Mouse (Mus musculus): ENCODE results near the gene Slc2a4. TPM values are rescaled to one million over a fixed set of nuclear protein-coding genes. Genes with fewer than 3 reads are reported as not detected.

The Slc2a4 gene
- polyA plus RNA-seq, 1 experiment: 6.2 TPM

DNA sequence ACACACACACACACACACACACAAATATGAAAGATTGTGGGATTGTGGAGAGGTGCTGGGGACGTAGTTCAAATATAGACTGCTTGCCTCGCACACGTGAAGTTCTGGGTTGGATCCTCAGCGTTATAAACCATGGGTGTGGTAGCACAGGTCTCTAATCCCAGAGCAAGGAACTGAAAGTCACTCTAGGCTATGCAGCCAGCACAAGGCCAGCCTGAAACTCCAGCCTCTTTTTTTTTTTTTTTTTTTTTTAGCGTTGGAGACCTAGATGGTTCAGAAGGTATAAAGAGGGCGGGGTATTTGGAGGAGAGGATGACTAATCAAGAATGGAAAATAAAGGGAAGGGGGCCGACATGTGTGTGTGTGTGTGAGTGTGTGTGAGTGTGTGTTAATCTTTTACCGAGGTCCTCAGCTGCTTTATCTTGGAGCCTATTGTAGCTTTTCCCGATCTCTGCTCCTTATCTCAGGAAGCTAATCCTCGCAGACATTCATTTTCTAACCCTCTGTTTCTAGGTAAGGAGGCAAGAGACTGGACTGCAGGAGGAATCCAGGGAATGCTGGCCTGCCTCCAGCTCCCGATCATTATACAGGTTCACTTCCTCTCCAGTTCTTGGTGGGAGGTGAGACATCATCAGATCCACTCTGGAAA is 5.4 kb upstream of the Slc2a4 start:
- Histone ChIP-seq H3K4me1 (ENCODE audit: control insufficient read depth, insufficient read depth, insufficient read length) (peaks cover 4% of the 10 kb centered on the region; the same call in 1 of the 2 replicates), H3K4me3 (ENCODE audit: extremely low read depth, insufficient read depth, insufficient read length) (no peak overlapping the region), H3K27ac (ENCODE audit: insufficient read depth, low read length) (no peak overlapping the region), H3K27me3 (ENCODE audit: control insufficient read depth, insufficient read depth, low read length) (peaks cover 2% of the 10 kb centered on the region), H3K36me3 (ENCODE audit: control insufficient read depth, insufficient read depth, low read length) (no peaks in the 10 kb centered on the region)
- DNase-seq (ENCODE audit: low read depth in 1 of 2, low spot score in 2 of 2): no peak
- WGBS: 58% methylated on average over 11 of the region's 11 CpGs
- TF ChIP-seq CTCF (IDR thresholded peaks at IDR 0.05; ENCODE audit: extremely low read depth, insufficient read depth, insufficient read length, insufficient replicate concordance) (no peak), POLR2A (IDR thresholded peaks at IDR 0.05; ENCODE audit: low read depth, low read length) (no peak)

GRCm38 (mm10) chr11:69952274-69952673 is 4.3 kb upstream of the Slc2a4 start:
- no peak overlapping the region for H3K4me3 ChIP-seq (ENCODE audit: extremely low read depth, insufficient read depth, insufficient read length)
- no peak overlapping the region for H3K27ac ChIP-seq (ENCODE audit: insufficient read depth, low read length)
- WGBS: 59% methylated on average over 1 of the region's 1 CpGs
- no peaks in the 10 kb centered on the region for H3K36me3 ChIP-seq (ENCODE audit: control insufficient read depth, insufficient read depth, low read length)
- H3K4me1 ChIP-seq (ENCODE audit: control insufficient read depth, insufficient read depth, insufficient read length): peaks cover 4% of the 10 kb centered on the region; the same call in 1 of the 2 replicates
- H3K27me3 ChIP-seq (ENCODE audit: control insufficient read depth, insufficient read depth, low read length): peaks cover 4% of the 10 kb centered on the region
- TF ChIP-seq CTCF (IDR thresholded peaks at IDR 0.05; ENCODE audit: extremely low read depth, insufficient read depth, insufficient read length, insufficient replicate concordance) (no peak), POLR2A (IDR thresholded peaks at IDR 0.05; ENCODE audit: low read depth, low read length) (no peak)
- DNase-seq (ENCODE audit: low read depth in 1 of 2, low spot score in 2 of 2): no peak

- Histone ChIP-seq H3K4me1 (ENCODE audit: control insufficient read depth, insufficient read depth, insufficient read length) (peaks cover 4% of the 10 kb centered on the region; the same call in 1 of the 2 replicates), H3K27me3 (ENCODE audit: control insufficient read depth, insufficient read depth, low read length) (peaks cover 4% of the 10 kb centered on the region), H3K4me3 (ENCODE audit: extremely low read depth, insufficient read depth, insufficient read length) (no peak overlapping the region), H3K27ac (ENCODE audit: insufficient read depth, low read length) (no peak overlapping the region), H3K36me3 (ENCODE audit: control insufficient read depth, insufficient read depth, low read length) (no peaks in the 10 kb centered on the region)
- DNase-seq (ENCODE audit: low read depth in 1 of 2, low spot score in 2 of 2): no peak
- TF ChIP-seq POLR2A (IDR thresholded peaks at IDR 0.05; ENCODE audit: low read depth, low read length) (no peak), CTCF (IDR thresholded peaks at IDR 0.05; ENCODE audit: extremely low read depth, insufficient read depth, insufficient read length, insufficient replicate concordance) (peak; percentile 5; the same call in 1 of the 2 replicates)
- WGBS: 49% methylated on average over 4 of the region's 4 CpGs
Measured at GRCm38 (mm10) chr11:69950807-69951459, 2.9 kb upstream of the Slc2a4 start.

DNA sequence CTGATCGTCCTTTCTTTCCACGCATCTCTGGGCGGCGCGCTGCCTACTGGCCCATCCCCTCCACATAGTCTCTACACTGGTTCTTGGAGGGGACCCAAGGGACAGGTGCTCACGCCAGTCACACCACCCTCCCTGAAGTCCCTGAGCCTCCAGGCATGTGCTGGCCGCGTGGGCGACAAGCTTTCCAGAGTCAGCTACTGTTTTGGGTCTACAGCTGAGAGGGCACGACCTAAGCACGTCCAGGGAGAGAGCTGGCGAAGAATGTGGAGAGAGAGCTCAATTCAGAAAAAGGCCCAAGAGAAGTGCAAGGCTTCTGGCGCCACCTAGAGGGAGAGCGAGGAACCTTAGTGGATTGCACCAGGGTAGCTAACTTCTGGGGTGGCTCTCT is 769 bp upstream of the Slc2a4 start:
- DNase-seq (ENCODE audit: low read depth in 1 of 2, low spot score in 2 of 2): peak; percentile 73 to 80
- H3K27ac ChIP-seq (ENCODE audit: insufficient read depth, low read length): no peak overlapping the region
- peak overlapping the region; percentile 5; the same call in 1 of the 2 replicates for H3K4me3 ChIP-seq (ENCODE audit: extremely low read depth, insufficient read depth, insufficient read length)
- H3K27me3 ChIP-seq (ENCODE audit: control insufficient read depth, insufficient read depth, low read length): peaks cover 2% of the 10 kb centered on the region; the same call in 1 of the 2 replicates
- peaks cover 4% of the 10 kb centered on the region; the same call in 1 of the 2 replicates for H3K4me1 ChIP-seq (ENCODE audit: control insufficient read depth, insufficient read depth, insufficient read length)
- TF ChIP-seq CTCF (IDR thresholded peaks at IDR 0.05; ENCODE audit: extremely low read depth, insufficient read depth, insufficient read length, insufficient replicate concordance): peak; percentile 95
- TF ChIP-seq POLR2A (IDR thresholded peaks at IDR 0.05; ENCODE audit: low read depth, low read length): no peak
- 1% methylated on average over 14 of the region's 14 CpGs for WGBS
- no peaks in the 10 kb centered on the region for H3K36me3 ChIP-seq (ENCODE audit: control insufficient read depth, insufficient read depth, low read length)

DNA sequence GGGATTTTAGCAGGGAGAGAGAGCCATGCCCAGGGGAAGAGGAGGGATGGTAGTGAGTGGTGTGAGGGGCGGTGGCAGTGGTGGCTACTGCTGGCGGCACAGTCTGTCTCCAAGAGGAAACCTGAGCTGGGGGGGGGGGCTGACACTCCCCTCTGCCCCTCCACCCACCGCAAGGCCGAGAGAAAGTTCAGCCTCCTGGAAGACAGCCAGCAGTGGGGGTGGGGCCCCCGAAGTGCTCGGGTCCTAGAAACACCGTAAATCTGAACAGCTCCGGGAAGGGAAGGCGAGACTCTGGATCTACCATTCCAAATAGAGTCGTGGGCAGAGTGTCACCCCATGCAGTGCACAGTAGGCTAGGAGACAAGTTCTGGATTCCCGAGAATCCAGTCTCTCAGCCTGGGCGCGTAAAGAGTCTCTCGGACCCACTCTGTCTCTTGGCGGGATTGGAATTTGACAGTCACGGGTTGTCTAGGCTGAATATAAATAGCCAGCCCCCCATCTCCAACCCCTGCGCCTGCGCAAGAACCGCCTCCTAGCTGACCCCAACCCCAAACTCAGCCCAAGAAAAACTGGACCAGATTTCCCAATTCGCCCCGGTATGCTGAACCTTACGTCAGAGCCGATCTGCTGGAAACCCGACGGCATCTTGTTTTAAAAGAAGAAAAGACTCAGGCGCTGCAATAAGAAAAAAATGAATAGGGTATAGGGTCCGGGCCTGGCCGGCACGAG is 487 bp downstream of the Slc2a4 start:
- DNase-seq (ENCODE audit: low read depth in 1 of 2, low spot score in 2 of 2): no peak
- no peak for TF ChIP-seq POLR2A (IDR thresholded peaks at IDR 0.05; ENCODE audit: low read depth, low read length)
- TF ChIP-seq CTCF (IDR thresholded peaks at IDR 0.05; ENCODE audit: extremely low read depth, insufficient read depth, insufficient read length, insufficient replicate concordance): no peak
- Histone ChIP-seq H3K36me3 (ENCODE audit: control insufficient read depth, insufficient read depth, low read length) (no peaks in the 10 kb centered on the region), H3K4me1 (ENCODE audit: control insufficient read depth, insufficient read depth, insufficient read length) (peaks cover 4% of the 10 kb centered on the region; the same call in 1 of the 2 replicates), H3K27ac (ENCODE audit: insufficient read depth, low read length) (no peak overlapping the region; the same call in 1 of the 2 replicates), H3K4me3 (ENCODE audit: extremely low read depth, insufficient read depth, insufficient read length) (peak overlapping the region; percentile 35; the same call in 1 of the 2 replicates), H3K27me3 (ENCODE audit: control insufficient read depth, insufficient read depth, low read length) (peaks cover 2% of the 10 kb centered on the region; the same call in 1 of the 2 replicates)
- 26% methylated on average over 29 of the region's 29 CpGs for WGBS

DNA sequence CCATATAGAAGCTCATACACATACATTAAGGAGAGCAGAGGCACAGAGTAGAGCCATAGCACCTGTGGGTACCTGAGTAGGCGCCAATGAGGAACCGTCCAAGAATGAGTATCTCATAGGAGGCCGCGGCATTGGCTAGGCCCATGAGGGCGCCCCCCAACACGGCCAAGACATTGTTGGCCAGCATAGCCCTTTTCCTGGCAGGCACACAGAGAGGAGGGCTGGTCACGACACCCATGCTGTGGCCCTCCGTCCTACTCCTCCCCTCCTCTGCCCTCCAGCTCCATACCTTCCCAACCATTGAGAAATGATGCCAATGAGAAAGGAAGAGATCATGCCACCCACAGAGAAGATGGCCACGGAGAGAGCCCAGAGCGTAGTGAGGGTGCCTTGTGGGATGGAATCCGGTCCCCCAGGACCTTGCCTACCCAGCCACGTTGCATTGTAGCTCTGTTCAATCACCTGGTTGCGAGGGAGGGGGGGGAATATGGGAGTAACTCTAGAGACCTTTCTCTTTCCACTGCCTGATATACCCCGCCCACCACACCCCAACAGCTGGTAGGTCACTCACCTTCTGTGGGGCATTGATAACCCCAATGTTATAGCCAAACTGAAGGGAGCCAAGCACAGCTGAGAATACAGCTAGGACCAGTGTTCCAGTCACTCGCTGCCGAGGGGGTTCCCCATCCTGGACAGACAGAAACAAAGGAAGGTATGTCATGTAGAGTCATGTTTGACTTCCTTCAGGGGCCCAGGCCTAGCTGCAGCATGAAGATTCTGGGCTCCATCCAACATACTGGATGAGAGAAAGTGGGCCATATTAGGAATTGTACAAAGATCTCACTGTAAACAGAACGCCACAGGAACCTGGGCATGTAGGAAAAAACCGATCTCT is 1.7 kb downstream of the Slc2a4 start:
- DNase-seq (ENCODE audit: low read depth in 1 of 2, low spot score in 2 of 2): no peak
- Histone ChIP-seq H3K27me3 (ENCODE audit: control insufficient read depth, insufficient read depth, low read length) (peaks cover 2% of the 10 kb centered on the region; the same call in 1 of the 2 replicates), H3K4me1 (ENCODE audit: control insufficient read depth, insufficient read depth, insufficient read length) (peaks cover 4% of the 10 kb centered on the region; the same call in 1 of the 2 replicates), H3K36me3 (ENCODE audit: control insufficient read depth, insufficient read depth, low read length) (no peaks in the 10 kb centered on the region), H3K4me3 (ENCODE audit: extremely low read depth, insufficient read depth, insufficient read length) (no peak overlapping the region; the same call in 1 of the 2 replicates), H3K27ac (ENCODE audit: insufficient read depth, low read length) (no peak overlapping the region)
- WGBS: 91% methylated on average over 18 of the region's 18 CpGs
- TF ChIP-seq POLR2A (IDR thresholded peaks at IDR 0.05; ENCODE audit: low read depth, low read length) (no peak), CTCF (IDR thresholded peaks at IDR 0.05; ENCODE audit: extremely low read depth, insufficient read depth, insufficient read length, insufficient replicate concordance) (no peak)

Measured in spleen, adult 2 months (tissue).